Mouse (Mus musculus): Measurements from ENCODE around the gene Ift172. TPM values are rescaled to one million over a fixed set of nuclear protein-coding genes. Genes with fewer than 3 reads are reported as not detected.

Gene Ift172
- total RNA-seq (2012; rRNA removed) (13.5 and 15.3 TPM in 2 replicates), polyA plus RNA-seq (2012; ENCODE audit: insufficient read depth in 1 of 2, insufficient read length in 2 of 2, low read depth in 1 of 2, low replicate concordance in 2 of 2, missing spikeins in 1 of 2) (10 to 100 TPM in 1 of 2 experiments, not detected in 1; 21.8 TPM)

- peak within 1 kb of the TSS; percentile 78 for H3K27ac ChIP-seq (ENCODE audit: control insufficient read depth, low read depth, low read length)
- H3K4me1 ChIP-seq (ENCODE audit: control insufficient read depth in 1 of 2, insufficient read depth in 2 of 2, low read length in 2 of 2): peaks cover 12 to 25% of the 10 kb centered on the region in 2 experiments
- peaks cover 0 to 21% of the 10 kb centered on the region in 2 experiments; a peak in 2 of 4 replicates for H3K36me3 ChIP-seq (ENCODE audit: control insufficient read depth in 1 of 2, insufficient read depth in 2 of 2, low read length in 2 of 2)
- peak within 1 kb of the TSS; percentile 76 to 91 for H3K4me3 ChIP-seq (ENCODE audit: control insufficient read depth in 1 of 2, insufficient read depth in 1 of 2, low read depth in 2 of 2, low read length in 2 of 2)
- no peaks in the 10 kb centered on the region for H3K9me3 ChIP-seq (replicated peaks; ENCODE audit: insufficient read depth, low read length)
- H3K27me3 ChIP-seq (ENCODE audit: control insufficient read depth in 1 of 2, insufficient read depth in 2 of 2, low read length in 2 of 2): no peaks in the 10 kb centered on the region
- H3K79me2 ChIP-seq (ENCODE audit: control insufficient read depth, insufficient read depth, low read length, poor library complexity): no peaks in the 10 kb centered on the region
- H3K9ac ChIP-seq (ENCODE audit: control insufficient read depth, low read depth, low read length, poor library complexity, severe bottlenecking): peak within 1 kb of the TSS; percentile 73
- DNase-seq (ENCODE audit: low read depth, low spot score): peak; percentile 100
- TF ChIP-seq NELFE (IDR thresholded peaks at IDR 0.05; ENCODE audit: low read depth, low read length): no peak; the same call in 1 of the 2 replicates
- no peak for TF ChIP-seq GATA1 (IDR thresholded peaks at IDR 0.05; ENCODE audit: low read depth, low read length)
- peak; percentile 84 for TF ChIP-seq MAX (IDR thresholded peaks at IDR 0.05; ENCODE audit: low read length)
- peak; percentile 38; the same call in 1 of the 2 replicates for TF ChIP-seq MEF2A (IDR thresholded peaks at IDR 0.05; ENCODE audit: extremely low read depth, insufficient replicate concordance, low read depth, low read length, poor library complexity, severe bottlenecking)
- no peak for TF ChIP-seq RAD21 (IDR thresholded peaks at IDR 0.05; ENCODE audit: low read depth, low read length)
- no peak for TF ChIP-seq MAFK (IDR thresholded peaks at IDR 0.05; ENCODE audit: borderline replicate concordance, low read depth, low read length)
- TF ChIP-seq USF2 (IDR thresholded peaks at IDR 0.05; ENCODE audit: borderline replicate concordance in 1 of 2, insufficient read depth in 1 of 2, low read depth in 1 of 2, low read length in 2 of 2): no peak
- peak; percentile 80 for TF ChIP-seq KAT2A (conservative IDR thresholded peaks at IDR 0.05; ENCODE audit: low read depth, low read length)
- no peak for TF ChIP-seq POLR2AphosphoS5 (IDR thresholded peaks at IDR 0.05; ENCODE audit: borderline replicate concordance, low read depth, low read length)
- TF ChIP-seq GABPA (IDR thresholded peaks at IDR 0.05; ENCODE audit: low read depth, low read length): peak; percentile 59; the same call in 1 of the 2 replicates
- peak; percentile 70 for TF ChIP-seq TCF12 (IDR thresholded peaks at IDR 0.05; ENCODE audit: low read depth, low read length)
- TF ChIP-seq POLR2AphosphoS2 (IDR thresholded peaks at IDR 0.05; ENCODE audit: low read length): no peak; the same call in 1 of the 2 replicates
- peak; percentile 62; the same call in 1 of the 2 replicates for TF ChIP-seq ELF1 (IDR thresholded peaks at IDR 0.05; ENCODE audit: low read depth, low read length)
- TF ChIP-seq MXI1 (IDR thresholded peaks at IDR 0.05; ENCODE audit: low read depth, low read length): peak; percentile 96
- TF ChIP-seq UBTF (IDR thresholded peaks at IDR 0.05; ENCODE audit: borderline replicate concordance, insufficient read depth, low read depth, low read length): no peak
- TF ChIP-seq ZMIZ1 (IDR thresholded peaks at IDR 0.05; ENCODE audit: low read depth, low read length): no peak; the same call in 1 of the 2 replicates
- TF ChIP-seq CHD2 (IDR thresholded peaks at IDR 0.05; ENCODE audit: low read length): no peak
- TF ChIP-seq MAZ (IDR thresholded peaks at IDR 0.05; ENCODE audit: low read depth, low read length): 0 out of 2 replicates have a peak, but pooled peaks have one; percentile 39
- no peak; the same call in 1 of the 2 replicates for TF ChIP-seq ZKSCAN1 (IDR thresholded peaks at IDR 0.05; ENCODE audit: low read depth, low read length)
- no peak for TF ChIP-seq JUND (IDR thresholded peaks at IDR 0.05; ENCODE audit: low read depth, low read length)
- peak; percentile 100; the same call in 1 of the 2 replicates for TF ChIP-seq NRF1 (IDR thresholded peaks at IDR 0.05; ENCODE audit: insufficient read depth, low read depth, low read length, poor library complexity, severe bottlenecking)
- no peak for TF ChIP-seq SMC3 (IDR thresholded peaks at IDR 0.05; ENCODE audit: low read depth, low read length)
- peak; percentile 99 for TF ChIP-seq SIN3A (IDR thresholded peaks at IDR 0.05; ENCODE audit: low read length)
- peak; percentile 81 for TF ChIP-seq USF1 (IDR thresholded peaks at IDR 0.05; ENCODE audit: low read depth, low read length)
- TF ChIP-seq CTCF (IDR thresholded peaks at IDR 0.05 in 2 of 3, conservative IDR thresholded peaks at IDR 0.05 in 1 of 3; ENCODE audit: control insufficient read depth in 1 of 3, insufficient read depth in 1 of 3, low read depth in 2 of 3, low read length in 3 of 3, poor library complexity in 1 of 3, severe bottlenecking in 1 of 3): no peak
- no peak; the same call in 1 of the 2 replicates for TF ChIP-seq ETS1 (IDR thresholded peaks at IDR 0.05; ENCODE audit: low read depth, low read length)
- TF ChIP-seq ZC3H11A (IDR thresholded peaks at IDR 0.05; ENCODE audit: low read depth, low read length): no peak
- peak; percentile 68; the same call in 1 of the 2 replicates for TF ChIP-seq BHLHE40 (IDR thresholded peaks at IDR 0.05; ENCODE audit: borderline replicate concordance, low read depth, low read length)
- TF ChIP-seq ZNF384 (IDR thresholded peaks at IDR 0.05; ENCODE audit: low read depth, low read length): peak; percentile 81; the same call in 1 of the 2 replicates
- peak; percentile 56 for TF ChIP-seq MYB (IDR thresholded peaks at IDR 0.05; ENCODE audit: low read depth, low read length)
- peak; percentile 97 for TF ChIP-seq HCFC1 (IDR thresholded peaks at IDR 0.05; ENCODE audit: low read depth, low read length)
- peak; percentile 88; the same call in 1 of the 2 replicates for TF ChIP-seq TBP (IDR thresholded peaks at IDR 0.05; ENCODE audit: low read depth, low read length)
- TF ChIP-seq RCOR1 (IDR thresholded peaks at IDR 0.05; ENCODE audit: low read depth, low read length): no peak
These were observed at the start of gene Ift172 for GRCm38 (mm10) chr5:31290521-31291360. Gene Ift172 (minus strand): TSS chr5:31291116.
